Mouse (Mus musculus) MEL (cell line): ENCODE results near the gene Safb. TPM values are rescaled to one million over a fixed set of nuclear protein-coding genes. Genes with fewer than 3 reads are reported as not detected.

Experiments used
- DNase-seq: peaks from one replicate; pipeline ENCODE4 v3.0.0; 2011; ENCODE audit warnings: low read depth, low spot score
- H3K27ac ChIP-seq: 2 replicates; pipeline ENCODE4 v1.5.1; 2012; ENCODE audit warnings: low read depth, mild to moderate bottlenecking, control low read depth, low read length, moderate library complexity; ENCODE audit not compliant: control insufficient read depth
- H3K27me3 ChIP-seq, 2 experiments: fragments of 150-350 bp in 1 of 2; sonication (generic) in 1 of 2; 2 replicates each; pipeline ENCODE4 v1.6.1; 2012; ENCODE audit warnings: low read length in 2 of 2, mild to moderate bottlenecking in 2 of 2, improper control_type of control experiment in 1 of 2, moderate library complexity in 1 of 2; ENCODE audit not compliant: insufficient read depth in 2 of 2, control insufficient read depth in 1 of 2
- H3K36me3 ChIP-seq, 2 experiments: 2 replicates each; pipeline ENCODE4 v1.6.1; 2012 to 2014; ENCODE audit warnings: low read length in 2 of 2, improper control_type of control experiment in 1 of 2, inconsistent platforms in 1 of 2, mild to moderate bottlenecking in 1 of 2; ENCODE audit not compliant: insufficient read depth in 2 of 2, control insufficient read depth in 1 of 2
- H3K4me1 ChIP-seq, 2 experiments: fragments of 150-350 bp in 1 of 2; sonication (generic) in 1 of 2; 2 replicates each; pipeline ENCODE4 v1.6.1; 2012; ENCODE audit warnings: low read length in 2 of 2, improper control_type of control experiment in 1 of 2, mild to moderate bottlenecking in 1 of 2; ENCODE audit not compliant: insufficient read depth in 2 of 2, control insufficient read depth in 1 of 2
- H3K4me3 ChIP-seq, 2 experiments: fragments of 150-350 bp in 1 of 2; sonication (generic) in 1 of 2; 2 replicates each; pipeline ENCODE4 v1.5.1; 2012; ENCODE audit warnings: low read depth in 2 of 2, low read length in 2 of 2, mild to moderate bottlenecking in 2 of 2, moderate library complexity in 2 of 2, control low read depth in 1 of 2, improper control_type of control experiment in 1 of 2; ENCODE audit not compliant: control insufficient read depth in 1 of 2, insufficient read depth in 1 of 2
- H3K79me2 ChIP-seq: 2 replicates; pipeline ENCODE4 v1.6.1; 2012; ENCODE audit warnings: mild to moderate bottlenecking, low read length, moderate library complexity; ENCODE audit not compliant: control insufficient read depth, poor library complexity, insufficient read depth
- H3K9ac ChIP-seq: 2 replicates; pipeline ENCODE4 v1.6.1; 2012; ENCODE audit warnings: low read depth, mild to moderate bottlenecking, control low read depth, low read length, moderate library complexity; ENCODE audit not compliant: control insufficient read depth, poor library complexity, severe bottlenecking
- H3K9me3 ChIP-seq: fragments of 150-350 bp; sonication (generic); replicated peaks from 2 replicates; pipeline ENCODE4 v1.6.1; 2012; ENCODE audit warnings: mild to moderate bottlenecking, low read length, improper control_type of control experiment, moderate library complexity; ENCODE audit not compliant: insufficient read depth
- CHD1 ChIP-seq: IDR thresholded peaks from 2 replicates; pipeline ENCODE4 v1.6.1; 2012; ENCODE audit warnings: low read depth, mild to moderate bottlenecking, inconsistent platforms, low read length, improper control_type of control experiment
- CHD2 ChIP-seq: IDR thresholded peaks from 2 replicates; pipeline ENCODE4 v1.6.1; 2011; ENCODE audit warnings: low read length, improper control_type of control experiment
- CTCF ChIP-seq, 3 experiments: IDR thresholded peaks in 2 of 3; conservative IDR thresholded peaks in 1 of 3; 2 replicates each; pipeline ENCODE4 v1.5.1; 2011 to 2012; ENCODE audit warnings: low read length in 3 of 3, low read depth in 2 of 3, mild to moderate bottlenecking in 2 of 3, improper control_type of control experiment in 1 of 3, inconsistent platforms in 1 of 3, mixed read lengths in 1 of 3, moderate library complexity in 1 of 3; ENCODE audit not compliant: control insufficient read depth in 1 of 3, insufficient read depth in 1 of 3, poor library complexity in 1 of 3, severe bottlenecking in 1 of 3
- E2F4 ChIP-seq: IDR thresholded peaks from 2 replicates; pipeline ENCODE4 v1.6.1; 2011; ENCODE audit warnings: low read depth, low read length, improper control_type of control experiment, borderline replicate concordance
- ELF1 ChIP-seq: IDR thresholded peaks from 2 replicates; pipeline ENCODE4 v1.6.1; 2014; ENCODE audit warnings: low read depth, mild to moderate bottlenecking, inconsistent platforms, low read length, improper control_type of control experiment, moderate library complexity
- EP300 ChIP-seq, 2 experiments: IDR thresholded peaks; 2 replicates each; pipeline ENCODE4 v1.6.1; 2011; ENCODE audit warnings: improper control_type of control experiment in 2 of 2, low read length in 2 of 2, low read depth in 1 of 2, mild to moderate bottlenecking in 1 of 2
- ETS1 ChIP-seq: IDR thresholded peaks from 2 replicates; pipeline ENCODE4 v1.6.1; 2012; ENCODE audit warnings: low read depth, mild to moderate bottlenecking, inconsistent platforms, low read length, improper control_type of control experiment, moderate library complexity
- HCFC1 ChIP-seq: IDR thresholded peaks from 2 replicates; pipeline ENCODE4 v1.6.1; 2012; ENCODE audit warnings: low read depth, mild to moderate bottlenecking, inconsistent platforms, low read length, improper control_type of control experiment, moderate library complexity
- JUND ChIP-seq: IDR thresholded peaks from 2 replicates; pipeline ENCODE4 v1.6.1; 2011; ENCODE audit warnings: low read depth, mild to moderate bottlenecking, improper control_type of control experiment, low read length
- KAT2A ChIP-seq: conservative IDR thresholded peaks from 2 replicates; pipeline ENCODE4 v1.6.1; 2012; ENCODE audit warnings: low read depth, low read length, improper control_type of control experiment, inconsistent platforms
- MAX ChIP-seq: IDR thresholded peaks from 2 replicates; pipeline ENCODE4 v1.6.1; 2011; ENCODE audit warnings: low read length, improper control_type of control experiment
- MAZ ChIP-seq: IDR thresholded peaks from 2 replicates; pipeline ENCODE4 v1.6.1; 2012; ENCODE audit warnings: low read depth, mild to moderate bottlenecking, inconsistent platforms, low read length, improper control_type of control experiment
- MEF2A ChIP-seq: IDR thresholded peaks from 2 replicates; pipeline ENCODE4 v1.6.1; 2014; ENCODE audit warnings: low read depth, mild to moderate bottlenecking, inconsistent platforms, low read length, improper control_type of control experiment; ENCODE audit not compliant: poor library complexity, insufficient replicate concordance, severe bottlenecking; ENCODE audit errors: extremely low read depth
- MXI1 ChIP-seq: IDR thresholded peaks from 2 replicates; pipeline ENCODE4 v1.6.1; 2011; ENCODE audit warnings: mild to moderate bottlenecking, low read depth, low read length, improper control_type of control experiment
- MYC ChIP-seq: IDR thresholded peaks from 2 replicates; pipeline ENCODE4 v1.6.1; 2011; ENCODE audit warnings: low read depth, mild to moderate bottlenecking, low read length, improper control_type of control experiment, moderate library complexity
- NRF1 ChIP-seq: IDR thresholded peaks from 2 replicates; pipeline ENCODE4 v1.6.1; 2014; ENCODE audit warnings: low read depth, mild to moderate bottlenecking, inconsistent platforms, low read length, improper control_type of control experiment, moderate library complexity; ENCODE audit not compliant: poor library complexity, insufficient read depth, severe bottlenecking
- POLR2A ChIP-seq, 2 experiments: IDR thresholded peaks; 2 replicates each; pipeline ENCODE4 v1.6.1; 2011 to 2012; ENCODE audit warnings: low read length in 2 of 2, mild to moderate bottlenecking in 2 of 2, control low read depth in 1 of 2, improper control_type of control experiment in 1 of 2, low read depth in 1 of 2, moderate library complexity in 1 of 2; ENCODE audit not compliant: control insufficient read depth in 1 of 2, insufficient read depth in 1 of 2, poor library complexity in 1 of 2
- RAD21 ChIP-seq: IDR thresholded peaks from 2 replicates; pipeline ENCODE4 v1.6.1; 2011; ENCODE audit warnings: mild to moderate bottlenecking, low read depth, low read length, improper control_type of control experiment
- RCOR1 ChIP-seq: IDR thresholded peaks from 2 replicates; pipeline ENCODE4 v1.6.1; 2012; ENCODE audit warnings: low read depth, mild to moderate bottlenecking, inconsistent platforms, low read length, improper control_type of control experiment
- SMC3 ChIP-seq: IDR thresholded peaks from 2 replicates; pipeline ENCODE4 v1.6.1; 2011; ENCODE audit warnings: low read depth, low read length, improper control_type of control experiment
- TAL1 ChIP-seq: IDR thresholded peaks from 2 replicates; pipeline ENCODE4 v1.6.1; 2012; ENCODE audit warnings: mild to moderate bottlenecking, inconsistent platforms, low read length, moderate library complexity, mixed read lengths
- TBP ChIP-seq: IDR thresholded peaks from 2 replicates; pipeline ENCODE4 v1.8.0; 2011; ENCODE audit warnings: low read depth, low read length, improper control_type of control experiment
- USF2 ChIP-seq, 2 experiments: IDR thresholded peaks; 2 replicates each; pipeline ENCODE4 v1.6.1; 2011 to 2012; ENCODE audit warnings: improper control_type of control experiment in 2 of 2, low read length in 2 of 2, borderline replicate concordance in 1 of 2, inconsistent platforms in 1 of 2, low read depth in 1 of 2, mild to moderate bottlenecking in 1 of 2; ENCODE audit not compliant: insufficient read depth in 1 of 2
- ZMIZ1 ChIP-seq: IDR thresholded peaks from 2 replicates; pipeline ENCODE4 v1.6.1; 2012; ENCODE audit warnings: low read depth, mild to moderate bottlenecking, inconsistent platforms, low read length, improper control_type of control experiment, moderate library complexity
- polyA plus RNA-seq, 2 experiments: library from polyadenylated mRNA; stranded (reverse) in 1 of 2; unstranded in 1 of 2; fragments of >175 nt in 1 of 2; fragments of >200 nt in 1 of 2; gene quantifications; 2 replicates each; pipeline versions ENCODE4 v1.2.1 to v1.2.4; 2012; ENCODE audit warnings: low replicate concordance in 2 of 2, low read depth in 1 of 2; ENCODE audit not compliant: insufficient read length in 2 of 2, insufficient read depth in 1 of 2, missing spikeins in 1 of 2
- total RNA-seq: library from RNA; depleted of rRNA; stranded (reverse); fragments of 300-350 nt; gene quantifications from 2 replicates; pipeline ENCODE4 v1.2.3, GENCODE M21; 2012

Safb gene
- total and polyA plus RNA-seq, 3 experiments: 87.3 to 203 TPM; not detected in 1

DNA sequence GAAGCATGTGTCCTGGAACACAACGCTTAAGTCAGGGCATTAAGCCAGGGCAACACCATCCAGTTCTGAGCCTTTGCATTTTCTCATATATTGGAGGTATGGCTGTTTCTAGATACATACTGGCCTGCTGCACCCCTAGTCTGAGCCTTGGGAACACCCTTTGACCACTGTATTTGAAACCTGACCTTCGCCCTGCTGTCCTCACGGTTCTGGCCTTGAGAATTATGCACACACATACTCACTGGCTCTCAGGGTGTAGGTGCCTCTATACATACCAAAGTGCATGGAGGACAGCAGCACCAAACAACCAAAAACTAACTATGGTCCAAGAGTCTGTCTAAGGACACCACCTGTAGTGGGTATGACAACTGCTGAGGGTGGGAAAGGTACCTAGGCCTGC is 11.7 kb upstream of the Safb start:
- H3K4me3 ChIP-seq: no peak overlapping the region
- H3K9ac ChIP-seq: no peak overlapping the region
- DNase-seq: no peak
- H3K27me3 ChIP-seq: no peaks in the 10 kb centered on the region
- H3K79me2 ChIP-seq: peaks cover 2% of the 10 kb centered on the region; the same call in 1 of the 2 replicates
- TF ChIP-seq HCFC1 (no peak), CHD1 (no peak), POLR2A (IDR thresholded peaks at IDR 0.05; ENCODE audit: control insufficient read depth in 1 of 2, insufficient read depth in 1 of 2, low read depth in 1 of 2, low read length in 2 of 2, poor library complexity in 1 of 2) (peak in 1 of 2 experiments; percentile 30; a peak in 1 of 4 replicates)
- H3K4me1 ChIP-seq: no peaks in the 10 kb centered on the region
- no peak overlapping the region for H3K27ac ChIP-seq
- H3K36me3 ChIP-seq: peaks cover 0 to 27% of the 10 kb centered on the region in 2 experiments; a peak in 2 of 4 replicates
- H3K9me3 ChIP-seq: no peaks in the 10 kb centered on the region

DNA sequence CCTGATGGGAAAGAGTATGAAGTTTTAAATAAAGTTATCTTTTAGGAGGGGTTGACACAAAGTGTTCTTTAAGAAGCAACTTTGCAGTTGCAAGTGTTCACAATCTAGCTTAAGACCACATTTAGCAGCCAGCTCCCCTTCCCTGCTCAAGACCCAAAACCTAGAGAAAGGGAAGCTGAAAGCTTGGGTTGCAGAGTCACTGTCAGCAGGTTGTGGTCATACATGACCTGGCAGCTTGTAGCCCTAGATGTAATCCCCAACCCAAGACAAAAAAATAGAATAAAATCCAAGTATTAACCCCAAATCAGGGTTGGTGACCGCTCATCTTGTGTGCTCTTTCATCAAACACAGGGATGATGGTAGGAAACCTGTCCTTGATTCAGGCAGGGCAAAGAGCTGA is 1.6 kb upstream of the Safb start:
- TF ChIP-seq ETS1 (0 out of 2 replicates have a peak, but pooled peaks have one; percentile 10), HCFC1 (0 out of 2 replicates have a peak, but pooled peaks have one; percentile 4), MAX (no peak), TBP (no peak)
- TF ChIP-seq, all 39 proteins: peak for 2
- Histone ChIP-seq H3K27me3 (no peaks in the 10 kb centered on the region), H3K36me3 (peaks cover 28 to 29% of the 10 kb centered on the region in 2 experiments), H3K9ac (peak overlapping the region; percentile 96), H3K79me2 (peaks cover 87% of the 10 kb centered on the region), H3K9me3 (no peaks in the 10 kb centered on the region), H3K4me1 (peaks cover 12 to 31% of the 10 kb centered on the region in 2 experiments; a peak in 3 of 4 replicates), H3K4me3 (peak overlapping the region; percentile 80 to 85), H3K27ac (peak overlapping the region; percentile 95)
- DNase-seq: peak; percentile 52

DNA sequence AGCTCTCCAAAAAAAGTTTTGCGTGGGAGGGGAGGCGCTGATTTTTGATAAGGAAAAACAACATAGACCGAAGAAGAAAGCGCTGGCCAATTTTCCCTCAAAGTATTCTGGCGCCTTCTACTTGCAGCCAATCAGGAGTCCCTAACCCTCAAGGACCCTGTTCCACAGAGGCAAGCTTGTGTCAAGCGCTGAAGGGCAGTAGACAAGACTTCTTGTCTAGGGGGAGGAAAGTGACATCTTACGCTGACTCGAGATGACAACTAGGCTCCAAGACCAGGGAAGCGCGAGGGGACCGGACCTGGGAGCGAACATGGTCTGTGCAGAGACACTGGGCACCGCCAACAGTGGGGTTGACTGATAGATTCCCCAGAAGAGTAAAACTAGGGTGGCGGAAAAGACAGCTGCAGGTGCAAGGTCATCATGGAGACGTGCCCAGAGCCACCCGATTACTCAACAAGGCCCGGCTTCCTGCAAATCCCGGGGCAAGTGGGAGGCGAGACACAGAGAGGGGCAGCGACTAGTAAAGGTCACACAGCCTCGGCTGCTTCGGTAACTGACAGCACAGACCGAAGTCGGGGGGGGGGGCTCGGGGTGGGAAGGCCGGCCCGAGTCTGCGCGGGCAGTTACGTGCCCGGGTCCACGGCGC is 891 bp upstream of the Safb start:
- Histone ChIP-seq H3K27ac (peak overlapping the region; percentile 95), H3K27me3 (no peaks in the 10 kb centered on the region), H3K4me3 (peak overlapping the region; percentile 80 to 85), H3K36me3 (peaks cover 25 to 28% of the 10 kb centered on the region in 2 experiments), H3K4me1 (peaks cover 12 to 31% of the 10 kb centered on the region in 2 experiments; a peak in 3 of 4 replicates), H3K9me3 (no peaks in the 10 kb centered on the region), H3K79me2 (peaks cover 91% of the 10 kb centered on the region), H3K9ac (peak overlapping the region; percentile 96)
- peak; percentile 70 for DNase-seq
- TF ChIP-seq CHD2 (no peak), MEF2A (no peak), USF2 (IDR thresholded peaks at IDR 0.05; ENCODE audit: borderline replicate concordance in 1 of 2, insufficient read depth in 1 of 2, low read depth in 1 of 2, low read length in 2 of 2) (no peak), ELF1 (no peak), KAT2A (no peak), EP300 (IDR thresholded peaks at IDR 0.05; ENCODE audit: low read depth in 1 of 2, low read length in 2 of 2) (no peak), RCOR1 (no peak), TBP (no peak), CHD1 (peak; percentile 71; the same call in 1 of the 2 replicates), MAZ (no peak), ZMIZ1 (no peak), NRF1 (no peak), MAX (no peak), MXI1 (no peak), JUND (no peak), RAD21 (no peak), E2F4 (0 out of 2 replicates have a peak, but pooled peaks have one; percentile 33), MYC (no peak), CTCF (IDR thresholded peaks at IDR 0.05 in 2 of 3, conservative IDR thresholded peaks at IDR 0.05 in 1 of 3; ENCODE audit: control insufficient read depth in 1 of 3, insufficient read depth in 1 of 3, low read depth in 2 of 3, low read length in 3 of 3, poor library complexity in 1 of 3, severe bottlenecking in 1 of 3) (no peak), HCFC1 (no peak), SMC3 (no peak), TAL1 (no peak)
